Mouse (Mus musculus): ENCODE data around the gene Vps26b. TPM values are rescaled to one million over a fixed set of nuclear protein-coding genes. Genes with fewer than 3 reads are reported as not detected.

Gene Vps26b
- polyA plus RNA-seq, 1 experiment from 2014 or later = 44.0 TPM

GRCm38 (mm10) chr9:26993118-26993517, 36.7 kb downstream of the Vps26b start:
- Histone ChIP-seq H3K9ac (replicated peaks) (no peak overlapping the region), H3K4me1 (replicated peaks) (peaks cover 3% of the 10 kb centered on the region), H3K27me3 (no peaks in the 10 kb centered on the region), H3K9me3 (no peaks in the 10 kb centered on the region), H3K36me3 (peaks cover 47% of the 10 kb centered on the region), H3K4me3 (replicated peaks) (no peak overlapping the region), H3K4me2 (no peak overlapping the region), H3K27ac (no peak overlapping the region)
- ATAC-seq (ENCODE audit: insufficient number of reproducible peaks, insufficient read depth, low FRiP score, low TSS enrichment, low read depth) = no peak
- WGBS = 97% methylated on average over 10 of the region's 10 CpGs

- no peak for ATAC-seq (ENCODE audit: insufficient number of reproducible peaks, insufficient read depth, low FRiP score, low TSS enrichment, low read depth)
- H3K27ac ChIP-seq = no peak overlapping the region
- H3K4me1 ChIP-seq (replicated peaks) = no peaks in the 10 kb centered on the region
- H3K4me2 ChIP-seq = no peak overlapping the region
- WGBS = 87% methylated on average over 4 of the region's 4 CpGs
- no peaks in the 10 kb centered on the region for H3K27me3 ChIP-seq
- H3K9me3 ChIP-seq = no peaks in the 10 kb centered on the region
- no peak overlapping the region for H3K9ac ChIP-seq (replicated peaks)
- peaks cover 69% of the 10 kb centered on the region for H3K36me3 ChIP-seq
- H3K4me3 ChIP-seq (replicated peaks) = no peak overlapping the region
These were observed 39.7 kb downstream of the Vps26b start for GRCm38 (mm10) chr9:26990181-26990580.

GRCm38 (mm10) chr9:26985668-26986277, 44.1 kb downstream of the Vps26b start:
- no peaks in the 10 kb centered on the region for H3K4me1 ChIP-seq (replicated peaks)
- no peak for ATAC-seq (ENCODE audit: insufficient number of reproducible peaks, insufficient read depth, low FRiP score, low TSS enrichment, low read depth)
- H3K27me3 ChIP-seq = no peaks in the 10 kb centered on the region
- no peak overlapping the region for H3K4me3 ChIP-seq (replicated peaks)
- WGBS = 96% methylated on average over 6 of the region's 6 CpGs
- H3K27ac ChIP-seq = no peak overlapping the region
- H3K4me2 ChIP-seq = no peak overlapping the region
- H3K36me3 ChIP-seq = peaks cover 73% of the 10 kb centered on the region
- H3K9ac ChIP-seq (replicated peaks) = no peak overlapping the region
- no peaks in the 10 kb centered on the region for H3K9me3 ChIP-seq

- H3K27ac ChIP-seq = no peak overlapping the region
- no peak for ATAC-seq (ENCODE audit: insufficient number of reproducible peaks, insufficient read depth, low FRiP score, low TSS enrichment, low read depth)
- peaks cover 71% of the 10 kb centered on the region for H3K36me3 ChIP-seq
- no peak overlapping the region for H3K4me3 ChIP-seq (replicated peaks)
- H3K4me1 ChIP-seq (replicated peaks) = no peaks in the 10 kb centered on the region
- 95% methylated on average over 2 of the region's 2 CpGs for WGBS
- H3K4me2 ChIP-seq = no peak overlapping the region
- no peaks in the 10 kb centered on the region for H3K9me3 ChIP-seq
- no peak overlapping the region for H3K9ac ChIP-seq (replicated peaks)
- H3K27me3 ChIP-seq = no peaks in the 10 kb centered on the region
These were observed 44.7 kb downstream of the Vps26b start for GRCm38 (mm10) chr9:26985090-26985613.

GRCm38 (mm10) chr9:26978776-26979175, 51.1 kb downstream of the Vps26b start:
- 92% methylated on average over 3 of the region's 3 CpGs for WGBS
- H3K36me3 ChIP-seq = peaks cover 70% of the 10 kb centered on the region
- no peak for ATAC-seq (ENCODE audit: insufficient number of reproducible peaks, insufficient read depth, low FRiP score, low TSS enrichment, low read depth)

GRCm38 (mm10) chr9:26977754-26978153, 52.1 kb downstream of the Vps26b start:
- no peak for ATAC-seq (ENCODE audit: insufficient number of reproducible peaks, insufficient read depth, low FRiP score, low TSS enrichment, low read depth)
- Histone ChIP-seq H3K27ac (no peak overlapping the region), H3K4me1 (replicated peaks) (no peaks in the 10 kb centered on the region), H3K9ac (replicated peaks) (no peak overlapping the region), H3K4me3 (replicated peaks) (no peak overlapping the region), H3K36me3 (peaks cover 73% of the 10 kb centered on the region), H3K4me2 (no peak overlapping the region), H3K27me3 (no peaks in the 10 kb centered on the region), H3K9me3 (no peaks in the 10 kb centered on the region)
- 90% methylated on average over 9 of the region's 9 CpGs for WGBS

More at GRCm38 (mm10) chr9:26978776-26979175, 51.1 kb downstream of the Vps26b start:
- Histone ChIP-seq H3K27ac (no peak overlapping the region), H3K4me3 (replicated peaks) (no peak overlapping the region), H3K9me3 (no peaks in the 10 kb centered on the region), H3K9ac (replicated peaks) (no peak overlapping the region), H3K4me2 (no peak overlapping the region), H3K27me3 (no peaks in the 10 kb centered on the region), H3K4me1 (replicated peaks) (no peaks in the 10 kb centered on the region)

Other genes with a start within 250 kb of the Vps26b start
- 4.5 and 4.7 TPM in 2 replicates for gene Glb1l2, start 223.6 kb downstream of the Vps26b start, polyA plus RNA-seq (2016; fragmentation: Nextera tagmentation; extraction: Ambion mirVana)
- not detected in 2 replicates for gene Glb1l3, start 169.2 kb downstream of the Vps26b start, polyA plus RNA-seq (2016; fragmentation: Nextera tagmentation; extraction: Ambion mirVana)
- gene Gm1110, start 107.0 kb downstream of the Vps26b start, polyA plus RNA-seq (2016; fragmentation: Nextera tagmentation; extraction: Ambion mirVana) = not detected in 2 replicates
- 50.4 and 51.2 TPM in 2 replicates for gene Acad8, start 30.5 kb downstream of the Vps26b start, polyA plus RNA-seq (2016; fragmentation: Nextera tagmentation; extraction: Ambion mirVana)
- 167 and 173 TPM in 2 replicates for gene Thyn1, start 30.4 kb downstream of the Vps26b start, polyA plus RNA-seq (2016; fragmentation: Nextera tagmentation; extraction: Ambion mirVana)
- gene Ncapd3, start 110 bp upstream of the Vps26b start, polyA plus RNA-seq (2016; fragmentation: Nextera tagmentation; extraction: Ambion mirVana) = 36.4 and 36.6 TPM in 2 replicates
- gene Jam3, start 125.4 kb upstream of the Vps26b start, polyA plus RNA-seq (2016; fragmentation: Nextera tagmentation; extraction: Ambion mirVana) = 127 and 131 TPM in 2 replicates